In genomic region chr3:96102100-96102872, GRCm38 (mm10) we compare ENCODE assay signal across 7 mouse cellular contexts. TPM values are rescaled to one million over a fixed set of nuclear protein-coding genes. Genes with fewer than 3 reads are reported as not detected.
DNase-seq lines count a peak whose midpoint lies in the region; ATAC-seq and TF ChIP-seq lines count a peak whose summit lies in the region.

No protein-coding gene starts in this region.

- H3K9ac ChIP-seq in MEL (ENCODE audit: control insufficient read depth, low read depth, low read length, poor library complexity, severe bottlenecking) = peak overlapping the region; percentile 65
- peak overlapping the region; percentile 27 for H3K9ac ChIP-seq in forebrain, embryonic 11.5 days (ENCODE audit: low read length)
- no peak overlapping the region for H3K9ac ChIP-seq in hindbrain, embryonic 11.5 days (ENCODE audit: low read depth, low read length)

- ATAC-seq in forebrain, embryonic 11.5 days (replicated peaks; ENCODE audit: low FRiP score) = no peak
- ATAC-seq in hindbrain, embryonic 11.5 days (ENCODE audit: low FRiP score) = no peak; the same call in 1 of the 2 replicates

- no peak for TF ChIP-seq EP300 in MEL (IDR thresholded peaks at IDR 0.05; ENCODE audit: low read depth in 1 of 2, low read length in 2 of 2)

- peak overlapping the region; percentile 53 to 76 for H3K4me3 ChIP-seq in MEL (ENCODE audit: control insufficient read depth in 1 of 2, insufficient read depth in 1 of 2, low read depth in 2 of 2, low read length in 2 of 2)
- peak overlapping the region; percentile 16; the same call in 1 of the 2 replicates for H3K4me3 ChIP-seq in forebrain, embryonic 11.5 days (ENCODE audit: low read depth, low read length)
- H3K4me3 ChIP-seq in hindbrain, embryonic 11.5 days (ENCODE audit: low read depth, low read length) = peak overlapping the region; percentile 12; the same call in 1 of the 2 replicates

- no peak for TF ChIP-seq CTCF in MEL (IDR thresholded peaks at IDR 0.05 in 2 of 3, conservative IDR thresholded peaks at IDR 0.05 in 1 of 3; ENCODE audit: control insufficient read depth in 1 of 3, insufficient read depth in 1 of 3, low read depth in 2 of 3, low read length in 3 of 3, poor library complexity in 1 of 3, severe bottlenecking in 1 of 3)

- no peak for TF ChIP-seq POLR2A in MEL (IDR thresholded peaks at IDR 0.05; ENCODE audit: control insufficient read depth in 1 of 2, insufficient read depth in 1 of 2, low read depth in 1 of 2, low read length in 2 of 2, poor library complexity in 1 of 2)

- TF ChIP-seq RAD21 in MEL (IDR thresholded peaks at IDR 0.05; ENCODE audit: low read depth, low read length) = no peak

- no peaks in the 10 kb centered on the region for H3K27me3 ChIP-seq in MEL (ENCODE audit: control insufficient read depth in 1 of 2, insufficient read depth in 2 of 2, low read length in 2 of 2)
- no peaks in the 10 kb centered on the region for H3K27me3 ChIP-seq in forebrain, embryonic 11.5 days (ENCODE audit: control insufficient read depth, insufficient read depth, low read length)
- no peaks in the 10 kb centered on the region for H3K27me3 ChIP-seq in hindbrain, embryonic 11.5 days (ENCODE audit: control insufficient read depth, insufficient read depth, low read length)

- WGBS in forebrain, embryonic 11.5 days = 16% methylated on average over 14 of the region's 14 CpGs
- 18% methylated on average over 14 of the region's 14 CpGs for WGBS in hindbrain, embryonic 11.5 days

- peak overlapping the region; percentile 39 for H3K4me2 ChIP-seq in forebrain, embryonic 11.5 days (ENCODE audit: low read depth, low read length, severe bottlenecking)
- peak overlapping the region; percentile 36 for H3K4me2 ChIP-seq in hindbrain, embryonic 11.5 days (replicated peaks; ENCODE audit: low read depth, low read length)

- DNase-seq in MEL (ENCODE audit: low read depth, low spot score) = peak; percentile 86
- peak; percentile 93 for DNase-seq in brain, adult 2 months (ENCODE audit: low read depth, low spot score)
- peak; percentile 78 for DNase-seq in forebrain, embryonic 11.5 days (ENCODE audit: low spot score)
- DNase-seq in hindbrain, embryonic 11.5 days (ENCODE audit: low spot score) = peak; percentile 77
- DNase-seq in layer of hippocampus, postnatal 36 days = peak; percentile 29 to 59
- peak; percentile 78 for DNase-seq in lung, postnatal 36 days
- DNase-seq in right cerebral cortex, postnatal 4 days = peak; percentile 18

- H3K27ac ChIP-seq in MEL (ENCODE audit: control insufficient read depth, low read depth, low read length) = no peak overlapping the region
- H3K27ac ChIP-seq in forebrain, embryonic 11.5 days (ENCODE audit: low read depth, low read length) = no peak overlapping the region
- H3K27ac ChIP-seq in hindbrain, embryonic 11.5 days (ENCODE audit: low read depth, low read length) = no peak overlapping the region

- peaks cover 0 to 32% of the 10 kb centered on the region in 2 experiments; a peak in 2 of 4 replicates for H3K36me3 ChIP-seq in MEL (ENCODE audit: control insufficient read depth in 1 of 2, insufficient read depth in 2 of 2, low read length in 2 of 2)
- H3K36me3 ChIP-seq in forebrain, embryonic 11.5 days (ENCODE audit: control insufficient read depth, insufficient read depth, low read length) = no peaks in the 10 kb centered on the region
- H3K36me3 ChIP-seq in hindbrain, embryonic 11.5 days (ENCODE audit: control insufficient read depth, insufficient read depth, low read length) = no peaks in the 10 kb centered on the region

- H3K4me1 ChIP-seq in MEL (ENCODE audit: control insufficient read depth in 1 of 2, insufficient read depth in 2 of 2, low read length in 2 of 2) = peaks cover 24 to 30% of the 10 kb centered on the region in 2 experiments
- H3K4me1 ChIP-seq in forebrain, embryonic 11.5 days (replicated peaks; ENCODE audit: control insufficient read depth, insufficient read depth, low read length) = peaks cover 5% of the 10 kb centered on the region; the same call in 1 of the 2 replicates
- H3K4me1 ChIP-seq in hindbrain, embryonic 11.5 days (replicated peaks; ENCODE audit: control insufficient read depth, insufficient read depth, low read length) = 0 out of 2 replicates have a peak, but pooled peaks cover 2% of the 10 kb centered on the region

- no peaks in the 10 kb centered on the region for H3K9me3 ChIP-seq in MEL (replicated peaks; ENCODE audit: insufficient read depth, low read length)
- H3K9me3 ChIP-seq in forebrain, embryonic 11.5 days (ENCODE audit: control insufficient read depth, low read length) = no peaks in the 10 kb centered on the region
- no peaks in the 10 kb centered on the region for H3K9me3 ChIP-seq in hindbrain, embryonic 11.5 days (ENCODE audit: control insufficient read depth, low read length)

- H3K79me2 ChIP-seq in MEL (ENCODE audit: control insufficient read depth, insufficient read depth, low read length, poor library complexity) = peaks cover 14% of the 10 kb centered on the region

TF ChIP-seq in MEL, 35 proteins besides CTCF, POLR2A, EP300 and RAD21:
- TF ChIP-seq ZNF384 (IDR thresholded peaks at IDR 0.05; ENCODE audit: low read depth, low read length) (peak; percentile 21; the same call in 1 of the 2 replicates), BHLHE40 (IDR thresholded peaks at IDR 0.05; ENCODE audit: borderline replicate concordance, low read depth, low read length) (no peak)

RNA-seq across cellular contexts. Expression of gene Otud7b, which starts 2.0 kb away (rescaled TPM):
- total RNA-seq in MEL (2012; rRNA removed) = 25.8 and 27.5 TPM in 2 replicates
- 10 to 100 TPM; 17.9 to 24.4 TPM for polyA plus RNA-seq in MEL (2012; ENCODE audit: insufficient read depth in 1 of 2, insufficient read length in 2 of 2, low read depth in 1 of 2, low replicate concordance in 2 of 2, missing spikeins in 1 of 2)
- 11.0 and 11.3 TPM in 2 replicates for polyA plus RNA-seq in forebrain, embryonic 11.5 days (2014; fragmentation: Nextera tagmentation; extraction: Ambion mirVana)
- 10.0 and 10.8 TPM in 2 replicates for polyA plus RNA-seq in hindbrain, embryonic 11.5 days (2014; fragmentation: Nextera tagmentation; extraction: Ambion mirVana)
- 10 to 100 TPM; 31.0 to 32.6 TPM for total RNA-seq in layer of hippocampus, postnatal 36 days (2021)

RNA-seq across cellular contexts. Expression of gene Vps45, which starts 44.0 kb away (rescaled TPM):
- total RNA-seq in MEL (2012; rRNA removed) = 24.4 and 28.9 TPM in 2 replicates
- 10 to 100 TPM; 20.6 to 92.0 TPM for polyA plus RNA-seq in MEL (2012; ENCODE audit: insufficient read depth in 1 of 2, insufficient read length in 2 of 2, low read depth in 1 of 2, low replicate concordance in 2 of 2, missing spikeins in 1 of 2)
- 20.3 and 24.8 TPM in 2 replicates for polyA plus RNA-seq in forebrain, embryonic 11.5 days (2014; fragmentation: Nextera tagmentation; extraction: Ambion mirVana)
- polyA plus RNA-seq in hindbrain, embryonic 11.5 days (2014; fragmentation: Nextera tagmentation; extraction: Ambion mirVana) = 27.4 and 27.9 TPM in 2 replicates
- 10 to 100 TPM; 40.8 to 46.3 TPM for total RNA-seq in layer of hippocampus, postnatal 36 days (2021)

RNA-seq across cellular contexts. Expression of gene Mtmr11, which starts 59.5 kb away (rescaled TPM):
- 0.62 and 0.77 TPM in 2 replicates for total RNA-seq in MEL (2012; rRNA removed)
- polyA plus RNA-seq in MEL (2012; ENCODE audit: insufficient read depth in 1 of 2, insufficient read length in 2 of 2, low read depth in 1 of 2, low replicate concordance in 2 of 2, missing spikeins in 1 of 2) = 1 to 10 TPM in 1 of 2 experiments, not detected in 1; 1.4 TPM
- 13.6 and 16.6 TPM in 2 replicates for polyA plus RNA-seq in forebrain, embryonic 11.5 days (2014; fragmentation: Nextera tagmentation; extraction: Ambion mirVana)
- polyA plus RNA-seq in hindbrain, embryonic 11.5 days (2014; fragmentation: Nextera tagmentation; extraction: Ambion mirVana) = 14.1 and 16.0 TPM in 2 replicates
- total RNA-seq in layer of hippocampus, postnatal 36 days (2021) = 1 to 10 TPM; 4.2 to 5.2 TPM

Comparison
In these comparisons a context has a peak if more than half of its experiments do, and no peak if none do; other contexts are left out.
1. DNase-seq: peak in every context shown above with its lines; median percentile 93 in brain, adult 2 months; 86 in MEL; 78 in forebrain, embryonic 11.5 days; 78 in lung, postnatal 36 days; 77 in hindbrain, embryonic 11.5 days; 44 in layer of hippocampus, postnatal 36 days; 18 in right cerebral cortex, postnatal 4 days.
2. H3K4me3 ChIP-seq: peak in every context shown above with its lines; median percentile 64 in MEL; 16 in forebrain, embryonic 11.5 days; 12 in hindbrain, embryonic 11.5 days.